Mouse (Mus musculus): ENCODE results near the gene Itgb5. TPM values are rescaled to one million over a fixed set of nuclear protein-coding genes. Genes with fewer than 3 reads are reported as not detected.

Itgb5 gene
- total RNA-seq, 2 experiments from 2014 or later, result 146 to 187 TPM

GRCm38 (mm10) chr16:33979855-33980254 lies 150.4 kb downstream of the Itgb5 start:
- DNase-seq (ENCODE audit: low spot score in 2 of 2), result no peak

DNA sequence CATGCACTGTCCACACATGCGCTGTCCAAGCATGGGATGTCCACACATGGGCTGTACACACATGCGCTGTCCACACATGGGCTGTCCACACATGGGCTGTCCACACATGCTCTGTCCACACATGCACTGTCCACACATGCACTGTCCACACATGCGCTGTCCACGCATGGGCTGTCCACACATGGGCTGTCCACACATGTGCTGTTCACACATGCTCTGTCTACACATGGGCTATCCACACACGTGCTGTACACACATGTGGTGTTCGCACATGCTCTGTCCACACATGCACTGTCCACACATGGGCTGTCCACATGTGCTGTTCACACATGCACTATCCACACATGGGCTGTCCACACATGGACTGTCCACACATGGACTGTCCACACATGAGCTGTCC lies 154.2 kb downstream of the Itgb5 start:
- no peak for DNase-seq (ENCODE audit: low spot score in 2 of 2)

DNA sequence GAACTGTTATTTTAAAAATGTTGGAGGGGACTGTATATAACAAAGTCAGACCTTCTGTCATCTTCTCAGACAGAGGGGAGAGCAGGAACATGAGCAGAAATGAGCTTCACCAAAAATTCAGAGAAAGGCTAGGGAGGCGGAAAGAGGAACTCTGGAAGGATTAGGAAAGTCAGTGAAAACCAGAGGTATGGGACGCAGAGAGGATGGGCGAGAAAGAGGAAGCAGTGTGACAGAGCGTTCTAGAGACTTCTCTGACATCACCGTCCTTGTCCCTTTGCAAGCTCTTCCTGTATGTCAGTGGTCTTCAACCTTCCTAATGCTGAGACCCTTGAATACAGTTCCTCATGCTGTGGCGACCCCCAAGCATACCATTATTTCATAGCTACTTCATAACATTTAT lies 155.9 kb downstream of the Itgb5 start:
- DNase-seq (ENCODE audit: low spot score in 2 of 2), result peak in 1 of 2 experiments; percentile 6

- peak in 1 of 2 experiments; percentile 10 for DNase-seq (ENCODE audit: low spot score in 2 of 2)
These were observed 157.5 kb downstream of the Itgb5 start for GRCm38 (mm10) chr16:33986993-33987392.

DNA sequence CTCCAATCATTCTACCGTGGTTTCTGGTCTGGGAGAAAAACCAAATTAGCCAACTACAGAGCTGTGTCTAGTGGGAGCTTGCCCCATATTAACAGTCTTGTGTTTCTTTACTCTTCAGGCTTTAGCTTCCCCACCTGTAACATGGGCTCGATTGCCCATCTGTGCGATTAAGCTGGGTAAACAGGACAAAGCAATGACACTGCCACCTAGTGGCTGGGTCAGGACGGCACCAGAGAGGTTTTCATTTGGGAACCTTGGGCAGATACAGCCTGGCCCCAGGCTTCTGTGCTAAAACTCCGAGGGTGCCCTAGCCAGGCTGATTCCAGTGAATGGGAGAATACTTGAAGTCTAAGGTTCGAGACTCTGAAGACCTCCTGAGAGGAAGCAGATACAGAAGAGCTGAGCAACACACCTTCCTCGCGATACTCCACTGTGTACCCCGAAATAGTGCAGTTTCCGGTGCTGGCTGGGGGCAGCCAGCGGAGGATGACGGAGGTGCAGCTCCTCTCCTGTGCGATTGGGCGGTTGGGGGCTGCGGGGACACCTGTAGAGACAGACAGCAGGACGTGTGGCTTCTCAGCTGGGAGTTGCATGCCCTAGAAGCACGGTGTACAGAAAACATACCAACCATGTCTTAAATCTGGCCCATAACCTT lies 159.0 kb downstream of the Itgb5 start:
- peak; percentile 65 to 66 for DNase-seq (ENCODE audit: low spot score in 2 of 2)

DNA sequence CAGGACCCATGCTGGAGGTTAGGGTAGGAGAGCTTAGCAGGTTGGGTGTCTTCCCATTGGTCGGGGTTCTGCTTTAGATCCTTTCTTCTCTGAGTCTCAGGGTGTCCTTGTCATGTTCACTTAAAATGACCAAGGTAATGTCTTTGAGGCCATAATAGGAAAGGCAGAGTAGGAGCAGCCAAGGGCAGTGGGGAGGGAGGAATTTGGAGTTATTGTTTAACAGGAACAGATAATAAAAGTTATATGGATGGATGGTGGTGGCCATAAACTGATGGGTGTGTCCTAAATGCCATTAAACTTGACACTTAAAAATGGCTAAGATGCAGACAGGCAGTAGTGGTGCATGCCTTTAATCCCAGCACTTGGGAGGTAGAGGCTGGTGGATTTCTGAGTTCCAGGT lies 159.6 kb downstream of the Itgb5 start:
- no peak for DNase-seq (ENCODE audit: low spot score in 2 of 2)

DNA sequence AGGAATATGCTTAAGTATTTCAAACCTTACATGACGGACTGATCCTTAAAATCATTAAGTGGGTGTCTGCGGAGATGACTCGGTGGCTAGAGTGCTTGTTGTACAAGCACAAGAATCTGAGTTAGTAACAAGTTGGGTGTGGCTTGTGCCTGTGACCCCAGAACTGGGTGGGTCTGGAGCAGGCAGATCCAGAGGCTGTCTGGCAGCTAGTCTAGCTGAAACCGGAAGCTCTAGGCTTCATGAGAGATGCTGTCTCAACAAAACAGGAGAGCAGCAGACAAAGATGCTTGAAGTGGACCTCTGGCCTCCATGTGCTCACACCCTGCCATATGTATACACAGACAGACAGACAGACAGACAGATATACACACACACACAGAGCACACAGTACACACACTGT lies 161.2 kb downstream of the Itgb5 start:
- peak in 1 of 2 experiments; percentile 5 for DNase-seq (ENCODE audit: low spot score in 2 of 2)

DNA sequence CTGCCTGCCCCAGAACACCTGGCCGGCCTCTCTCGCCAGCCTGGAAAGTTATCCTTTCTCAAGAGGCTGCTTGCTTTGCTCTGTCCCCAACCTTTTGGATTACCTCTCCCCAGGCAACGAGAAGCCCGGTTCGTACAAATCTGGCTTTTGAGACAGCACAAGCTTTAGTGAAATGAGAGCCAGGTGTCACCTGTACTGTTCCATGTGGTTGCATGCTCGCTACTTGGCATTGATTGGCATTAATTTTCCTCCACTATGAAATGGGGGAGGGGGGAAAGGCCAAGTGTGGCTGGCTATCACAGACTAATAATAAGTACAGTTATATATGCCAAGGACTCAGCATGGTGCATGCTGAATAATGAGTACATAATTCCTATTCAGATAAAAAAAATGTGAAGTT lies 164.9 kb downstream of the Itgb5 start:
- no peak for DNase-seq (ENCODE audit: low spot score in 2 of 2)

DNA sequence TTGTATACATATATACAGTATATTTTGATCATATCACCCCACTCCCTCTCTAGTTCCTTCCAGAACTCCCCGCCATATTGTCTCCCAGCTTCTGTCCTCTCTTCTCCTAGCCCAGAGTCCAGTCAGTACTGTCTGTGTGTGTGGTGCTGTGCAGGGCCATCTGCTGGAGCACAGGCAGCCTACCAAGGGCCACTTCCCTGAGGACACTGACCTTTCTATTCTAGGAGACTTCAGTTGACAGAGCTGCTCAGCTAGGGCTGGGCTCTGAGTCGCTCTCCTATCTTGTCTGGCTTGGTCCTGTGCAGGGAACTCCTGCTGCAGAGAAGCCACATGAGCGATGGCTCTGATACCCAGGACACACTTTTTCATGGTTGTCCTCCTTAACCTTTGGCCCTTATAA lies 166.0 kb downstream of the Itgb5 start:
- DNase-seq (ENCODE audit: low spot score in 2 of 2), result no peak

DNA sequence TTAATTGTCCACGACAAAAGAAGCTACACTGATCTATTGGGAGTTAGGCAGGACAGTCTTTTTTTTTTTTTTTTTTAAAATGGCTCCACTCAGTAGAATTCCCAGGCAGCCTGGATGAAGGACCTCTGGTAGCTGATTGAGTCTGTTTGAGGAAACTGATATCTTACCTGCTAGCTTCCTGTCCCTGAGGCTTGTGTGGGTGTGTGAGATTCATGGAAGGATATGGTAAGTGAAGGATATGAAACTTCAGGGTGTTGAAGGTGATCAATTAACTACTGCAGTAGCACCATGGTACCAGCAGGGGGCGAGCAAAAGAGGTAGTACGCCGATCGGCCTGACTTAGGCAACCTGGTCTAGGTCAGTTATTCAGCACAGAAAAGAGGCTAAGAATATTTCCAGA lies 166.6 kb downstream of the Itgb5 start:
- peak; percentile 42 to 48 for DNase-seq (ENCODE audit: low spot score in 2 of 2)

GRCm38 (mm10) chr16:33998011-33998410 lies 168.5 kb downstream of the Itgb5 start:
- no peak for DNase-seq (ENCODE audit: low spot score in 2 of 2)

Other genes starting within 250 kb of the Itgb5 start
- gene Heg1, start 145.3 kb upstream of the Itgb5 start, total RNA-seq (2021), result 10 to 100 TPM; 41.2 to 56.9 TPM
- gene Muc13, start 35.6 kb upstream of the Itgb5 start, total RNA-seq (2021), result not detected
- 10 to 100 TPM; 49.1 TPM for gene Umps, start 137.4 kb downstream of the Itgb5 start, total RNA-seq (2021)